Mouse (Mus musculus): ENCODE measurements around the gene Tnfrsf8.

DNA sequence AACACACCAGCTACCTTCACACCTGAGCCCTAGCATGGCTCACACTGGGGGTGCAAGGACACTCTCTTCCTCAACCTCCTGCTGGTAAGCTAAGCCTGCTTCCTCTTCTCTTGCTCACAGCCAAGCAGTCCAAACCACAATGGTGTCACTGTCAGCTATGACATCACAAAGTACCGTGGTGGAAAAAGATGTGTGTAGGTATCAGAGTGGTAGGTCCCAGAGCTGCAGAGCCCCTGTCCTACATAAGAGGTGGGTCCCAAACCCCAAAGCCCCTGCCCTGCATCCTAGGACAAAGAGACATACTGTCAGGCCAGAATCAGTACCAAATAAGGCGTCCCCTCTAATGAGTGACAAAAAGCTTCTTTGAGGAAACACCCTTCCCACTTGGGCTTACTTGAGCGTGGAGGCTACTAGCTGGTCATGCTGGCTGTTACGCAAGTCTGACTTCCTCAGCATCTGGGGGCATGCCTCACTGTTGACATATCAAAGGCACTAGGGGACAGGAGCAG is 74.2 kb downstream of the Tnfrsf8 start:
- no peak for TF ChIP-seq POLR2A (IDR thresholded peaks at IDR 0.05; ENCODE audit: control insufficient read depth, low read depth, low read length)
- no peak for TF ChIP-seq CTCF (IDR thresholded peaks at IDR 0.05; ENCODE audit: control insufficient read depth, insufficient read depth, insufficient replicate concordance, low read depth, low read length)
